Mouse (Mus musculus) myocyte (in vitro differentiated cells): Measurements from ENCODE around the gene Galnt3. TPM values are rescaled to one million over a fixed set of nuclear protein-coding genes. Genes with fewer than 3 reads are reported as not detected.

ENCODE experiments used
- H3K27me3 ChIP-seq: one replicate; pipeline ENCODE4 v1.6.1; 2011; ENCODE audit not compliant: control insufficient read depth, insufficient read depth, insufficient read length
- H3K36me3 ChIP-seq: one replicate; pipeline ENCODE4 v1.6.1; 2011; ENCODE audit not compliant: control insufficient read depth, insufficient read depth
- H3K4me2 ChIP-seq: one replicate; pipeline ENCODE4 v1.6.1; 2011; ENCODE audit warnings: low read depth, control low read depth
- H3K4me3 ChIP-seq: one replicate; pipeline ENCODE4 v1.5.1; 2011; ENCODE audit warnings: mild to moderate bottlenecking, control low read depth, moderate library complexity
- H3K79me2 ChIP-seq: one replicate; pipeline ENCODE4 v1.6.1; 2011; ENCODE audit not compliant: control insufficient read depth, insufficient read depth
- H3ac ChIP-seq: one replicate; pipeline ENCODE4 v1.6.1; 2011; ENCODE audit not compliant: control insufficient read depth, insufficient read length
- CEBPB ChIP-seq: IDR thresholded peaks from 2 replicates; pipeline ENCODE4 v1.6.1; 2011; ENCODE audit warnings: mild to moderate bottlenecking, moderate library complexity; ENCODE audit not compliant: poor library complexity, insufficient read depth, severe bottlenecking
- E2F4 ChIP-seq: IDR thresholded peaks from one replicate; pipeline ENCODE4 v1.6.1; 2011; ENCODE audit warnings: mild to moderate bottlenecking, control low read depth, moderate library complexity; ENCODE audit not compliant: insufficient read depth
- MAX ChIP-seq: IDR thresholded peaks from one replicate; pipeline ENCODE4 v1.6.1; 2011; ENCODE audit warnings: low read depth, mild to moderate bottlenecking, control low read depth
- MYOD1 ChIP-seq, 3 experiments: IDR thresholded peaks; one replicate each; pipeline ENCODE4 v1.6.1; 2011; ENCODE audit warnings: control low read depth in 2 of 3, low read depth in 2 of 3, mild to moderate bottlenecking in 2 of 3, moderate library complexity in 1 of 3; ENCODE audit not compliant: insufficient read length in 2 of 3, control insufficient read depth in 1 of 3
- MYOG ChIP-seq, 3 experiments: IDR thresholded peaks; one replicate each; pipeline ENCODE4 v1.6.1; 2011; ENCODE audit warnings: control low read depth in 2 of 3, low read depth in 2 of 3, mild to moderate bottlenecking in 2 of 3; ENCODE audit not compliant: insufficient read length in 2 of 3, control insufficient read depth in 1 of 3, insufficient read depth in 1 of 3
- POLR2A ChIP-seq: IDR thresholded peaks from one replicate; pipeline ENCODE4 v1.6.1; 2011; ENCODE audit warnings: low read depth, mild to moderate bottlenecking, control low read depth, moderate library complexity; ENCODE audit not compliant: insufficient read length
- POLR2AphosphoS2 ChIP-seq: IDR thresholded peaks from one replicate; pipeline ENCODE4 v1.6.1; 2011; ENCODE audit warnings: low read depth, control low read depth; ENCODE audit not compliant: insufficient read length
- REST ChIP-seq: IDR thresholded peaks from one replicate; pipeline ENCODE4 v1.6.1; 2011; ENCODE audit warnings: mild to moderate bottlenecking, control low read depth, moderate library complexity; ENCODE audit not compliant: insufficient read depth, insufficient read length
- SRF ChIP-seq: IDR thresholded peaks from one replicate; pipeline ENCODE4 v1.6.1; 2011; ENCODE audit warnings: low read depth; ENCODE audit not compliant: control insufficient read depth, insufficient read length
- TCF12 ChIP-seq: IDR thresholded peaks from one replicate; pipeline ENCODE4 v1.6.1; 2011; ENCODE audit warnings: mild to moderate bottlenecking, control low read depth; ENCODE audit not compliant: poor library complexity, insufficient read depth, severe bottlenecking
- TCF3 ChIP-seq: IDR thresholded peaks from one replicate; pipeline ENCODE4 v1.6.1; 2011; ENCODE audit warnings: low read depth, control low read depth; ENCODE audit not compliant: insufficient read length
- USF1 ChIP-seq: IDR thresholded peaks from one replicate; pipeline ENCODE4 v1.6.1; 2011; ENCODE audit warnings: low read depth, mild to moderate bottlenecking, control low read depth, moderate library complexity
- polyA plus RNA-seq: library from polyadenylated mRNA; unstranded; fragments of >200 nt; fragmentation: generic; extraction: Trizol; gene quantifications from one replicate; pipeline ENCODE4 v1.2.1, GENCODE M21; 2012; ENCODE audit warnings: missing spikeins

The Galnt3 gene
- polyA plus RNA-seq: 0.25 TPM

GRCm38 (mm10) chr2:66124591-66125271 is at the start of gene Galnt3:
Gene Galnt3, minus strand, starts transcription at chr2:66124994.
- Histone ChIP-seq H3K27me3 (peaks cover 8% of the 10 kb centered on the region), H3K79me2 (no peaks in the 10 kb centered on the region), H3K36me3 (no peaks in the 10 kb centered on the region), H3K4me3 (peak within 1 kb of the TSS; percentile 14), H3ac (no peak within 1 kb of the TSS), H3K4me2 (peak within 1 kb of the TSS; percentile 80)
- TF ChIP-seq CEBPB: no peak
- TF ChIP-seq POLR2AphosphoS2: no peak
- no peak for TF ChIP-seq USF1
- no peak for TF ChIP-seq REST
- TF ChIP-seq MAX: no peak
- no peak for TF ChIP-seq SRF
- no peak for TF ChIP-seq MYOG (IDR thresholded peaks at IDR 0.05; ENCODE audit: control insufficient read depth in 1 of 3, insufficient read depth in 1 of 3, insufficient read length in 2 of 3, low read depth in 2 of 3)
- TF ChIP-seq MYOD1 (IDR thresholded peaks at IDR 0.05; ENCODE audit: control insufficient read depth in 1 of 3, insufficient read length in 2 of 3, low read depth in 2 of 3): no peak
- TF ChIP-seq TCF3: no peak
- no peak for TF ChIP-seq E2F4
- TF ChIP-seq POLR2A: no peak
- TF ChIP-seq TCF12: no peak

GRCm38 (mm10) chr2:66173134-66173533 is 48.3 kb upstream of the Galnt3 start:
- Histone ChIP-seq H3K79me2 (no peaks in the 10 kb centered on the region), H3K4me2 (no peak overlapping the region), H3K27me3 (no peaks in the 10 kb centered on the region), H3ac (no peak overlapping the region), H3K4me3 (no peak overlapping the region), H3K36me3 (no peaks in the 10 kb centered on the region)
- TF ChIP-seq POLR2AphosphoS2 (no peak), USF1 (no peak), CEBPB (no peak), TCF12 (no peak), E2F4 (no peak), MAX (no peak), POLR2A (no peak), MYOD1 (IDR thresholded peaks at IDR 0.05; ENCODE audit: control insufficient read depth in 1 of 3, insufficient read length in 2 of 3, low read depth in 2 of 3) (no peak), REST (no peak), SRF (no peak), MYOG (IDR thresholded peaks at IDR 0.05; ENCODE audit: control insufficient read depth in 1 of 3, insufficient read depth in 1 of 3, insufficient read length in 2 of 3, low read depth in 2 of 3) (no peak), TCF3 (no peak)

GRCm38 (mm10) chr2:66171643-66172042 is 46.8 kb upstream of the Galnt3 start:
- no peak for TF ChIP-seq MYOG (IDR thresholded peaks at IDR 0.05; ENCODE audit: control insufficient read depth in 1 of 3, insufficient read depth in 1 of 3, insufficient read length in 2 of 3, low read depth in 2 of 3)
- no peaks in the 10 kb centered on the region for H3K27me3 ChIP-seq

GRCm38 (mm10) chr2:66170721-66171120 is 45.9 kb upstream of the Galnt3 start:
- H3K36me3 ChIP-seq: no peaks in the 10 kb centered on the region
- no peak overlapping the region for H3K4me2 ChIP-seq
- no peaks in the 10 kb centered on the region for H3K27me3 ChIP-seq
- no peaks in the 10 kb centered on the region for H3K79me2 ChIP-seq
- no peak overlapping the region for H3ac ChIP-seq
- no peak for TF ChIP-seq MYOG (IDR thresholded peaks at IDR 0.05; ENCODE audit: control insufficient read depth in 1 of 3, insufficient read depth in 1 of 3, insufficient read length in 2 of 3, low read depth in 2 of 3)
- TF ChIP-seq TCF3: no peak
- no peak for TF ChIP-seq MYOD1 (IDR thresholded peaks at IDR 0.05; ENCODE audit: control insufficient read depth in 1 of 3, insufficient read length in 2 of 3, low read depth in 2 of 3)
- TF ChIP-seq MAX: no peak
- no peak for TF ChIP-seq E2F4
- no peak for TF ChIP-seq CEBPB
- TF ChIP-seq TCF12: no peak
- TF ChIP-seq USF1: no peak
- TF ChIP-seq POLR2AphosphoS2: no peak
- no peak for TF ChIP-seq REST
- TF ChIP-seq SRF: no peak
- TF ChIP-seq POLR2A: no peak
- H3K4me3 ChIP-seq: no peak overlapping the region

More at GRCm38 (mm10) chr2:66171643-66172042, 46.8 kb upstream of the Galnt3 start:
- Histone ChIP-seq H3K36me3 (no peaks in the 10 kb centered on the region), H3K79me2 (no peaks in the 10 kb centered on the region), H3K4me2 (no peak overlapping the region), H3ac (no peak overlapping the region), H3K4me3 (no peak overlapping the region)

- no peak overlapping the region for H3K4me2 ChIP-seq
- H3K36me3 ChIP-seq: no peaks in the 10 kb centered on the region
- H3K79me2 ChIP-seq: no peaks in the 10 kb centered on the region
- no peak overlapping the region for H3ac ChIP-seq
- no peak overlapping the region for H3K4me3 ChIP-seq
- no peaks in the 10 kb centered on the region for H3K27me3 ChIP-seq
- TF ChIP-seq CEBPB (no peak), TCF12 (no peak)
Measured at GRCm38 (mm10) chr2:66165025-66165424, 40.2 kb upstream of the Galnt3 start.
